Comparison of ENCODE assay signal across 10 mouse cellular contexts in the genomic region with DNA sequence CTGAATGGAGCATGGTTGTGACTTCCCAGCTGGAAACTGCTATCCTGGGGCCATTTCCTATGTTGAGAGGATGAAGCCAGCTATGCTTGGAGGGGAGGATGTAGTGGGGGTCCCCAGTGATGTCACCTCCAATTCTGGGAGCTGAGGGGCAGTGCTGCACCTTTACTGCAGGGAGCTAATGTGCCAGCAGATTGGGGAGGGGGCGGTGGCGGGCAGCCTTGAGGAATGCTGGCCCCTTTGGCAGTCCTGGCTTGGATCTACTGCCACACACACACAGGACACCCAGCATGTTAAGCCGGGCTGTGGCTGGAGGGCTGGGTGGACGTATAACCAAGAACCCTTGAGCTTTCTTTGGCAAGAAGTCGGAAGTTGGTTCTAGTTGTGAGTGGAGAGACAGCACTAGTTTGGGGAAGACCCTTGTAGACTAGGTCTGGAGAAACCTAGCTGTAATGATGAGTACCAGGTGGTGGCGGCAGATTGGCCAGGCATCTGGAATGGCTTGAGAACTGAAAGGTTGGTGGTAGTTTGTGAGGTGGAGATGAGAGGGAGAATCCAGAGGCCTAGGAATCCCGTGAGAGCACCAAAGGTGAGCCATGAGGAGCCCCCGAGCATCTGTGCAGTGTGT. TPM values are rescaled to one million over a fixed set of nuclear protein-coding genes. Genes with fewer than 3 reads are reported as not detected.
DNase-seq lines count a peak whose midpoint lies in the region; ATAC-seq and TF ChIP-seq lines count a peak whose summit lies in the region.
"Had no signal": no experiment of that assay in that cellular context is flagged by ENCODE, and none has a peak within 500 bp of the region (broad histone marks: within the 10 kb centered on the region; RNA-seq: fewer than 3 reads in every experiment).

No protein-coding gene starts in this region.

- no peak for DNase-seq in heart, adult 2 months
- DNase-seq in midbrain, embryonic 14.5 days, result no peak
- no peak for DNase-seq in ovary, postnatal 10 days (ENCODE audit: low spot score)
- DNase-seq in urinary bladder, postnatal 10 days (ENCODE audit: low spot score), result no peak

- WGBS in heart, embryonic 13.5 days, result 63% methylated on average over 8 of the region's 8 CpGs
- 69% methylated on average over 8 of the region's 8 CpGs for WGBS in heart, adult 2 months
- 62% methylated on average over 8 of the region's 8 CpGs for WGBS in embryonic facial prominence, embryonic 12.5 days
- WGBS in hindbrain, embryonic 15.5 days, result 63% methylated on average over 8 of the region's 8 CpGs
- WGBS in midbrain, embryonic 14.5 days, result 63% methylated on average over 8 of the region's 8 CpGs

- no peak for ATAC-seq in heart, embryonic 13.5 days (ENCODE audit: extremely low read depth, insufficient number of reproducible peaks, low FRiP score, low TSS enrichment)
- no peak for ATAC-seq in embryonic facial prominence, embryonic 12.5 days (ENCODE audit: insufficient number of reproducible peaks, insufficient read depth, low FRiP score, low TSS enrichment)
- ATAC-seq in hindbrain, embryonic 15.5 days (ENCODE audit: low FRiP score, low read depth), result no peak
- no peak for ATAC-seq in midbrain, embryonic 14.5 days (ENCODE audit: low FRiP score, low TSS enrichment)
- ATAC-seq in frontal cortex, adult (ENCODE audit: low TSS enrichment), result no peak

- H3K4me1 ChIP-seq in heart, embryonic 13.5 days, result peaks cover 29% of the 10 kb centered on the region
- peaks cover 5% of the 10 kb centered on the region; the same call in 1 of the 2 replicates for H3K4me1 ChIP-seq in heart, adult 2 months (ENCODE audit: control insufficient read depth, insufficient read depth, low read length)
- H3K4me1 ChIP-seq in embryonic facial prominence, embryonic 12.5 days, result peaks cover 29% of the 10 kb centered on the region
- H3K4me1 ChIP-seq in hindbrain, embryonic 15.5 days (replicated peaks), result peaks cover 33% of the 10 kb centered on the region
- peaks cover 19% of the 10 kb centered on the region for H3K4me1 ChIP-seq in midbrain, embryonic 14.5 days (ENCODE audit: control insufficient read depth, insufficient read depth, low read length)

- intact Hi-C loops in heart, adult 2 months (cut with DNase I), result loop anchor here (1.0 to 5.0 kb wide), 5 partner anchors 53 to 223 kb away; partner anchors contain the start of genes Arhgdia and Sirt7

- no peak for TF ChIP-seq POLR2A in heart, adult 2 months (IDR thresholded peaks at IDR 0.05; ENCODE audit: insufficient read depth, low read depth, low read length)

- no peaks in the 10 kb centered on the region for H3K9me3 ChIP-seq in heart, embryonic 13.5 days
- H3K9me3 ChIP-seq in embryonic facial prominence, embryonic 12.5 days, result no peaks in the 10 kb centered on the region
- no peaks in the 10 kb centered on the region for H3K9me3 ChIP-seq in hindbrain, embryonic 15.5 days
- no peaks in the 10 kb centered on the region for H3K9me3 ChIP-seq in midbrain, embryonic 14.5 days (ENCODE audit: control insufficient read depth, low read length)

- no peak for TF ChIP-seq EP300 in heart, adult 2 months (IDR thresholded peaks at IDR 0.05; ENCODE audit: insufficient read depth, low read depth, low read length)

- H3K4me3 ChIP-seq in heart, embryonic 13.5 days, result 0 out of 2 replicates have a peak overlapping the region, but pooled peaks have one; percentile 69
- H3K4me3 ChIP-seq in heart, adult 2 months, result no peak overlapping the region
- H3K4me3 ChIP-seq in embryonic facial prominence, embryonic 12.5 days, result 0 out of 2 replicates have a peak overlapping the region, but pooled peaks have one; percentile 57
- no peak overlapping the region for H3K4me3 ChIP-seq in hindbrain, embryonic 15.5 days
- no peak overlapping the region for H3K4me3 ChIP-seq in midbrain, embryonic 14.5 days (replicated peaks; ENCODE audit: low read depth, low read length)

- H3K9ac ChIP-seq in heart, embryonic 13.5 days, result peak overlapping the region; percentile 86
- H3K9ac ChIP-seq in heart, adult 2 months (ENCODE audit: low read depth, low read length), result no peak overlapping the region
- no peak overlapping the region for H3K9ac ChIP-seq in embryonic facial prominence, embryonic 12.5 days
- H3K9ac ChIP-seq in hindbrain, embryonic 15.5 days, result no peak overlapping the region
- H3K9ac ChIP-seq in midbrain, embryonic 14.5 days (replicated peaks; ENCODE audit: low read length), result no peak overlapping the region

- no peak overlapping the region for H3K27ac ChIP-seq in heart, embryonic 13.5 days (replicated peaks)
- H3K27ac ChIP-seq in heart, adult 2 months, result no peak overlapping the region
- H3K27ac ChIP-seq in embryonic facial prominence, embryonic 12.5 days, result no peak overlapping the region; the same call in 1 of the 2 replicates
- H3K27ac ChIP-seq in hindbrain, embryonic 15.5 days (replicated peaks), result 0 out of 2 replicates have a peak overlapping the region, but pooled peaks have one; percentile 85
- no peak overlapping the region for H3K27ac ChIP-seq in midbrain, embryonic 14.5 days (replicated peaks; ENCODE audit: low read depth, low read length)

- no peaks in the 10 kb centered on the region for H3K27me3 ChIP-seq in heart, embryonic 13.5 days (replicated peaks)
- no peaks in the 10 kb centered on the region for H3K27me3 ChIP-seq in heart, adult 2 months (ENCODE audit: control insufficient read depth, insufficient read depth, low read length)
- H3K27me3 ChIP-seq in embryonic facial prominence, embryonic 12.5 days, result no peaks in the 10 kb centered on the region
- H3K27me3 ChIP-seq in hindbrain, embryonic 15.5 days, result no peaks in the 10 kb centered on the region
- no peaks in the 10 kb centered on the region for H3K27me3 ChIP-seq in midbrain, embryonic 14.5 days (ENCODE audit: control insufficient read depth, insufficient read depth, low read length)

- peaks cover 48% of the 10 kb centered on the region for H3K36me3 ChIP-seq in heart, embryonic 13.5 days
- no peaks in the 10 kb centered on the region for H3K36me3 ChIP-seq in heart, adult 2 months (ENCODE audit: control insufficient read depth, insufficient read depth, low read length)
- H3K36me3 ChIP-seq in embryonic facial prominence, embryonic 12.5 days, result peaks cover 41% of the 10 kb centered on the region
- peaks cover 6% of the 10 kb centered on the region for H3K36me3 ChIP-seq in hindbrain, embryonic 15.5 days
- H3K36me3 ChIP-seq in midbrain, embryonic 14.5 days (ENCODE audit: control insufficient read depth, insufficient read depth, low read length), result peaks cover 45% of the 10 kb centered on the region

- no peaks in the 10 kb centered on the region for H3K79me2 ChIP-seq in heart, adult 2 months (replicated peaks; ENCODE audit: control insufficient read depth, insufficient read depth, low read length)

- H3K4me2 ChIP-seq in heart, embryonic 13.5 days, result peak overlapping the region; percentile 89
- H3K4me2 ChIP-seq in embryonic facial prominence, embryonic 12.5 days (replicated peaks), result peak overlapping the region; percentile 99
- H3K4me2 ChIP-seq in hindbrain, embryonic 15.5 days, result peak overlapping the region; percentile 100
- H3K4me2 ChIP-seq in midbrain, embryonic 14.5 days (ENCODE audit: low read length), result peak overlapping the region; percentile 98

- no peak for TF ChIP-seq CTCF in heart, adult 2 months (IDR thresholded peaks at IDR 0.05)

RNA-seq across cellular contexts. Expression of gene Cenpx, which starts 1.4 kb away (rescaled TPM):
- 120 and 122 TPM in 2 replicates for polyA plus RNA-seq in heart, embryonic 13.5 days (2015; fragmentation: Nextera tagmentation; extraction: Ambion mirVana)
- total RNA-seq in heart, adult 2 months (2021), result 10 to 100 TPM; 26.4 to 34.2 TPM
- 51.4 and 53.0 TPM in 2 replicates for polyA plus RNA-seq in heart, adult 2 months (2012; rRNA removed)
- polyA plus RNA-seq in embryonic facial prominence, embryonic 12.5 days (2016; fragmentation: Nextera tagmentation; extraction: Ambion mirVana), result 131 TPM in 2 replicates
- polyA plus RNA-seq in hindbrain, embryonic 15.5 days (2015; fragmentation: Nextera tagmentation; extraction: Ambion mirVana), result 107 and 109 TPM in 2 replicates
- 99.1 and 105 TPM in 2 replicates for polyA plus RNA-seq in midbrain, embryonic 14.5 days (2014; fragmentation: Nextera tagmentation; extraction: Ambion mirVana)

RNA-seq across cellular contexts. Expression of gene Lrrc45, which starts 1.6 kb away (rescaled TPM):
- polyA plus RNA-seq in heart, embryonic 13.5 days (2015; fragmentation: Nextera tagmentation; extraction: Ambion mirVana), result 27.8 and 28.1 TPM in 2 replicates
- total RNA-seq in heart, adult 2 months (2021), result 1 to 10 TPM; 4.2 to 4.5 TPM
- polyA plus RNA-seq in heart, adult 2 months (2012; rRNA removed), result 12.5 and 12.7 TPM in 2 replicates
- 77.5 and 83.7 TPM in 2 replicates for polyA plus RNA-seq in embryonic facial prominence, embryonic 12.5 days (2016; fragmentation: Nextera tagmentation; extraction: Ambion mirVana)
- polyA plus RNA-seq in hindbrain, embryonic 15.5 days (2015; fragmentation: Nextera tagmentation; extraction: Ambion mirVana), result 74.9 and 81.2 TPM in 2 replicates
- polyA plus RNA-seq in midbrain, embryonic 14.5 days (2014; fragmentation: Nextera tagmentation; extraction: Ambion mirVana), result 50.4 and 72.1 TPM in 2 replicates

RNA-seq across cellular contexts. Expression of gene Rac3, which starts 9.2 kb away (rescaled TPM):
- polyA plus RNA-seq in heart, embryonic 13.5 days (2015; fragmentation: Nextera tagmentation; extraction: Ambion mirVana), result 6.4 and 9.8 TPM in 2 replicates
- under 1 TPM; 0.70 to 0.99 TPM for total RNA-seq in heart, adult 2 months (2021)
- 3.3 and 4.6 TPM in 2 replicates for polyA plus RNA-seq in heart, adult 2 months (2012; rRNA removed)
- polyA plus RNA-seq in embryonic facial prominence, embryonic 12.5 days (2016; fragmentation: Nextera tagmentation; extraction: Ambion mirVana), result 59.7 and 62.8 TPM in 2 replicates
- polyA plus RNA-seq in hindbrain, embryonic 15.5 days (2015; fragmentation: Nextera tagmentation; extraction: Ambion mirVana), result 540 and 587 TPM in 2 replicates
- polyA plus RNA-seq in midbrain, embryonic 14.5 days (2014; fragmentation: Nextera tagmentation; extraction: Ambion mirVana), result 113 and 646 TPM in 2 replicates
- total RNA-seq: common myeloid progenitor, adult 5-6 weeks had no signal

RNA-seq across cellular contexts. Expression of gene Dcxr, which starts 15.0 kb away (rescaled TPM):
- polyA plus RNA-seq in heart, embryonic 13.5 days (2015; fragmentation: Nextera tagmentation; extraction: Ambion mirVana), result 7.5 and 7.6 TPM in 2 replicates
- total RNA-seq in heart, adult 2 months (2021), result 10 to 100 TPM; 12.1 to 12.9 TPM
- 32.0 and 35.5 TPM in 2 replicates for polyA plus RNA-seq in heart, adult 2 months (2012; rRNA removed)
- polyA plus RNA-seq in embryonic facial prominence, embryonic 12.5 days (2016; fragmentation: Nextera tagmentation; extraction: Ambion mirVana), result 11.5 and 12.3 TPM in 2 replicates
- polyA plus RNA-seq in hindbrain, embryonic 15.5 days (2015; fragmentation: Nextera tagmentation; extraction: Ambion mirVana), result 8.8 and 10.4 TPM in 2 replicates
- polyA plus RNA-seq in midbrain, embryonic 14.5 days (2014; fragmentation: Nextera tagmentation; extraction: Ambion mirVana), result 6.0 and 8.6 TPM in 2 replicates

RNA-seq across cellular contexts. Expression of gene Cbr2, which starts 19.8 kb away (rescaled TPM):
- polyA plus RNA-seq in heart, embryonic 13.5 days (2015; fragmentation: Nextera tagmentation; extraction: Ambion mirVana), result 2.1 and 3.8 TPM in 2 replicates
- 10 to 100 TPM; 17.7 to 19.4 TPM for total RNA-seq in heart, adult 2 months (2021)
- 42.3 and 379 TPM in 2 replicates for polyA plus RNA-seq in heart, adult 2 months (2012; rRNA removed)
- polyA plus RNA-seq in embryonic facial prominence, embryonic 12.5 days (2016; fragmentation: Nextera tagmentation; extraction: Ambion mirVana), result 5.9 and 6.1 TPM in 2 replicates
- polyA plus RNA-seq in hindbrain, embryonic 15.5 days (2015; fragmentation: Nextera tagmentation; extraction: Ambion mirVana), result 0.97 and 2.1 TPM in 2 replicates
- polyA plus RNA-seq in midbrain, embryonic 14.5 days (2014; fragmentation: Nextera tagmentation; extraction: Ambion mirVana), result 0.51 TPM in 1 of 2 replicates, not detected in the other
- total RNA-seq: common myeloid progenitor, adult 5-6 weeks; liver, adult 2 months had no signal

Comparison
In these comparisons a context has a peak if more than half of its experiments do, and no peak if none do; other contexts are left out.
1. H3K4me3 ChIP-seq: peak in heart, embryonic 13.5 days (single experiment) and embryonic facial prominence, embryonic 12.5 days (single experiment); none in heart, adult 2 months (single experiment), hindbrain, embryonic 15.5 days (single experiment) and midbrain, embryonic 14.5 days (single experiment).
2. Peak in every context shown above with its lines, with median percentiles within 50 percentile points of each other: H3K4me2 ChIP-seq.